Mouse (Mus musculus): ENCODE data around the gene Myrfl.

Myrfl gene

GRCm38 (mm10) chr10:116912850-116913249 lies 16.1 kb upstream of the Myrfl start:
- no peak for DNase-seq

GRCm38 (mm10) chr10:116908901-116909642 lies 12.4 kb upstream of the Myrfl start:
- DNase-seq, result no peak

- no peak for DNase-seq
Measured at GRCm38 (mm10) chr10:116906794-116907193, 10.1 kb upstream of the Myrfl start.

GRCm38 (mm10) chr10:116904503-116904908 lies 7.8 kb upstream of the Myrfl start:
- DNase-seq, result no peak

GRCm38 (mm10) chr10:116895108-116895833 lies 1.4 kb downstream of the Myrfl start:
- DNase-seq, result no peak

GRCm38 (mm10) chr10:116894540-116894939 lies 2.2 kb downstream of the Myrfl start:
- no peak for DNase-seq

- DNase-seq, result no peak
Measured at GRCm38 (mm10) chr10:116893753-116894152, 3.0 kb downstream of the Myrfl start.

- no peak for DNase-seq
Measured at GRCm38 (mm10) chr10:116890587-116890986, 6.1 kb downstream of the Myrfl start.

GRCm38 (mm10) chr10:116884552-116884951 lies 12.2 kb downstream of the Myrfl start:
- DNase-seq, result no peak

GRCm38 (mm10) chr10:116883531-116883930 lies 13.2 kb downstream of the Myrfl start:
- DNase-seq, result no peak

- no peak for DNase-seq
Measured at GRCm38 (mm10) chr10:116877436-116877835, 19.3 kb downstream of the Myrfl start.

- DNase-seq, result no peak
Measured at GRCm38 (mm10) chr10:116874490-116874889, 22.2 kb downstream of the Myrfl start.

GRCm38 (mm10) chr10:116872016-116872410 lies 24.7 kb downstream of the Myrfl start:
- DNase-seq, result no peak

- DNase-seq, result no peak
Measured at GRCm38 (mm10) chr10:116871329-116872015, 25.2 kb downstream of the Myrfl start.

GRCm38 (mm10) chr10:116870819-116871218 lies 25.9 kb downstream of the Myrfl start:
- DNase-seq, result no peak

- no peak for DNase-seq
Measured at GRCm38 (mm10) chr10:116853159-116853845, 43.4 kb downstream of the Myrfl start.

GRCm38 (mm10) chr10:116848749-116849473 lies 47.8 kb downstream of the Myrfl start:
- DNase-seq, result peak; percentile 54 to 79

GRCm38 (mm10) chr10:116841551-116841950 lies 55.2 kb downstream of the Myrfl start:
- no peak for DNase-seq

- DNase-seq, result no peak
Measured at GRCm38 (mm10) chr10:116830676-116831075, 66.0 kb downstream of the Myrfl start.

- no peak for DNase-seq
Measured at GRCm38 (mm10) chr10:116828099-116828498, 68.6 kb downstream of the Myrfl start.

- DNase-seq, result no peak
Measured at GRCm38 (mm10) chr10:116827306-116827705, 69.4 kb downstream of the Myrfl start.

Data from spleen, adult 18-20 months (tissue).